Mouse (Mus musculus) megakaryocyte-erythroid progenitor cell, adult 5-6 weeks (primary cell): ENCODE results near the gene Foxd2. TPM values are rescaled to one million over a fixed set of nuclear protein-coding genes. Genes with fewer than 3 reads are reported as not detected.

Experiments used
- ATAC-seq: replicated peaks from 2 replicates; pipeline ENCODE4 v1.8.0; 2016; ENCODE audit warnings: mild to moderate bottlenecking, inconsistent platforms; ENCODE audit not compliant: severe bottlenecking, poor library complexity, low FRiP score, low TSS enrichment
- total RNA-seq, 2 experiments: library from RNA; stranded (forward) in 1 of 2; stranded (reverse) in 1 of 2; fragments of 200-1000, 215-1000 nt in 1 of 2; fragments of >200 nt in 1 of 2; fragmentation: Nextera tagmentation in 1 of 2; gene quantifications; 2 replicates each; pipeline ENCODE4 v1.2.3; 2014 to 2017

Gene Foxd2
- 0.09 and 0.27 TPM in 2 replicates for total RNA-seq (2014; fragmentation: Nextera tagmentation)
- total RNA-seq (2017): 1.2 TPM in 1 of 2 replicates, not detected in the other

GRCm38 (mm10) chr4:114908829-114909601, at the start of gene Foxd2:
TSS of gene Foxd2 (minus strand) at chr4:114908873.
- peak; percentile 75 for ATAC-seq

GRCm38 (mm10) chr4:114958231-114958630, 49.6 kb upstream of the Foxd2 start:
- ATAC-seq: no peak

- no peak for ATAC-seq
Measured at GRCm38 (mm10) chr4:114957403-114957802, 48.7 kb upstream of the Foxd2 start.

GRCm38 (mm10) chr4:114953172-114953571, 44.5 kb upstream of the Foxd2 start:
- peak; percentile 28; the same call in 1 of the 2 replicates for ATAC-seq

GRCm38 (mm10) chr4:114947852-114948481, 39.3 kb upstream of the Foxd2 start:
- ATAC-seq: no peak

- ATAC-seq: peak; percentile 96
Measured at GRCm38 (mm10) chr4:114947395-114947794, 38.7 kb upstream of the Foxd2 start.

- no peak for ATAC-seq
Measured at GRCm38 (mm10) chr4:114946416-114946815, 37.7 kb upstream of the Foxd2 start.

GRCm38 (mm10) chr4:114945021-114945420, 36.3 kb upstream of the Foxd2 start:
- no peak for ATAC-seq

GRCm38 (mm10) chr4:114942583-114942982, 33.9 kb upstream of the Foxd2 start:
- no peak for ATAC-seq

- no peak for ATAC-seq
Measured at GRCm38 (mm10) chr4:114942112-114942511, 33.4 kb upstream of the Foxd2 start.

GRCm38 (mm10) chr4:114941311-114941710, 32.6 kb upstream of the Foxd2 start:
- no peak for ATAC-seq

GRCm38 (mm10) chr4:114938248-114938647, 29.6 kb upstream of the Foxd2 start:
- no peak for ATAC-seq

GRCm38 (mm10) chr4:114937459-114938047, 28.9 kb upstream of the Foxd2 start:
- no peak for ATAC-seq

- ATAC-seq: no peak
Measured at GRCm38 (mm10) chr4:114934188-114934587, 25.5 kb upstream of the Foxd2 start.

- ATAC-seq: no peak
Measured at GRCm38 (mm10) chr4:114932747-114933146, 24.1 kb upstream of the Foxd2 start.

- ATAC-seq: no peak
Measured at GRCm38 (mm10) chr4:114929155-114929554, 20.5 kb upstream of the Foxd2 start.

GRCm38 (mm10) chr4:114925917-114926312, 17.2 kb upstream of the Foxd2 start, which contains the start of gene Foxe3:
TSS of gene Foxe3 (minus strand) at chr4:114926013.
- no peak for ATAC-seq

- ATAC-seq: peak; percentile 39; the same call in 1 of the 2 replicates
Measured at GRCm38 (mm10) chr4:114924971-114925916, 16.6 kb upstream of the Foxd2 start.

- peak; percentile 68 for ATAC-seq
Measured at GRCm38 (mm10) chr4:114917091-114917490, 8.4 kb upstream of the Foxd2 start.
